Mouse (Mus musculus): ENCODE measurements around the gene Eng. TPM values are rescaled to one million over a fixed set of nuclear protein-coding genes. Genes with fewer than 3 reads are reported as not detected.

Eng gene
- total RNA-seq, 1 experiment from 2014 or later, result 106 TPM

- DNase-seq, result no peak
Measured at GRCm38 (mm10) chr2:32644799-32645475, 1.5 kb upstream of the Eng start.

GRCm38 (mm10) chr2:32645647-32646046 lies 748 bp upstream of the Eng start:
- no peak for DNase-seq

- no peak for DNase-seq
Measured at GRCm38 (mm10) chr2:32647366-32647765, 971 bp downstream of the Eng start.

- no peak for DNase-seq
Measured at GRCm38 (mm10) chr2:32653764-32654163, 7.4 kb downstream of the Eng start.

- no peak for DNase-seq
Measured at GRCm38 (mm10) chr2:32654743-32655393, 8.5 kb downstream of the Eng start.

GRCm38 (mm10) chr2:32655394-32655744 lies 9.0 kb downstream of the Eng start:
- DNase-seq, result no peak

GRCm38 (mm10) chr2:32655826-32656225 lies 9.4 kb downstream of the Eng start:
- peak; percentile 47 for DNase-seq

GRCm38 (mm10) chr2:32658873-32659272 lies 12.5 kb downstream of the Eng start:
- no peak for DNase-seq

- DNase-seq, result peak; percentile 40
Measured at GRCm38 (mm10) chr2:32661509-32662107, 15.2 kb downstream of the Eng start.

- no peak for DNase-seq
Measured at GRCm38 (mm10) chr2:32662291-32662690, 15.9 kb downstream of the Eng start.

- DNase-seq, result no peak
Measured at GRCm38 (mm10) chr2:32665345-32665744, 18.9 kb downstream of the Eng start.

- DNase-seq, result no peak
Measured at GRCm38 (mm10) chr2:32665853-32666252, 19.5 kb downstream of the Eng start.

GRCm38 (mm10) chr2:32667775-32668174 lies 21.4 kb downstream of the Eng start:
- no peak for DNase-seq

GRCm38 (mm10) chr2:32668176-32668575 lies 21.8 kb downstream of the Eng start:
- no peak for DNase-seq

GRCm38 (mm10) chr2:32669876-32670275 lies 23.5 kb downstream of the Eng start:
- no peak for DNase-seq

- no peak for DNase-seq
Measured at GRCm38 (mm10) chr2:32671147-32671546, 24.8 kb downstream of the Eng start.

- DNase-seq, result no peak
Measured at GRCm38 (mm10) chr2:32671907-32672595, 25.7 kb downstream of the Eng start.

GRCm38 (mm10) chr2:32673176-32673917 lies 27.0 kb downstream of the Eng start:
- no peak for DNase-seq

GRCm38 (mm10) chr2:32676821-32677220 lies 30.4 kb downstream of the Eng start:
- no peak for DNase-seq

- no peak for DNase-seq
Measured at GRCm38 (mm10) chr2:32677683-32678082, 31.3 kb downstream of the Eng start.

- DNase-seq, result peak; percentile 64
Measured at GRCm38 (mm10) chr2:32680051-32680451, 33.7 kb downstream of the Eng start.

GRCm38 (mm10) chr2:32680961-32681650 lies 34.7 kb downstream of the Eng start:
- DNase-seq, result no peak
